Mouse (Mus musculus) heart, adult 11 months (tissue): ENCODE measurements at regions not wholly inside any gene's neighbourhood (a gene's known extent, or its start where the extent isn't known, plus 50 kb on each side); places are given as distances from the start of the nearest gene placed in this dataset.

Experiments used
- DNase-seq: peaks from one replicate; pipeline ENCODE4 v3.0.0; 2022

DNA sequence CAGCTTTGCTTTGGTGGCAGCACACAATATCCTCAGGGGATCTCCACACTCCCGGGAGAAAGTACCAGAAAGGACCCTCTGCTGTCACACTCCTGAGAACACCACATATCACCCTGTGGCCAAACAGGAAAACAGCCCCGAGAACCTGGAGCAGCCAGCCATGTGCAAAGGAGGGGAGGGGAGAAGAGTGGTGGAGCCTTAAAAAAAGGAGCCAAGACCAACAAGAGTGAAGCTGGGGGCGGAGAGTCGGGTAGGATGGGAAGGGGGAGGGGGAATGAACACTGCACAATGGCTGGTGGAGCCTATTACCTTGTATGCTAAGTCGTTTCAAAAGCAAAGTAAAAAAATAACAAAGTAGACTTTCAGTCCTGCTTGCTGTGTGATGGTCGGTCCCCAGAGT lies 408.2 kb downstream of the Cdh26 start:
- DNase-seq = peak; percentile 86

DNA sequence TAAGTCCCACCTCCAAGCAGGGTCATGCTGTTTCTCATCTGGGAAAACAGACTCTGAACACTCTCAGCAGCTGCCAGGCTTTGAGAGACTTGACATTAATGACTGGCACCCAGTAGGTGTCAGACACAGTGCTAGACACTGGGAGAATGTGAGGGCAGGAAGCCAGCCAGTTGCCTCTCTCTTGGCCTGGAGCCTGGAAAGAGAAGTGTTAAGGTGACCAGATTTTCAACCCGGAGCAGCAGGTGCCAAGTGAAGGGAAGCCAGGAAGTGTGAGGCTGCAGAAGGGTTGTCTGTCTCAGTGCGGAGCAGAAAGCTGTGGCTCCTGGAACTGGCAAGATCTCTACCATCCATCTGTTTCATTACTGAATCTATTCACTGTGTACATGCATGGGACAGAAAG lies 410.6 kb downstream of the Cdh26 start:
- DNase-seq = peak; percentile 99

DNA sequence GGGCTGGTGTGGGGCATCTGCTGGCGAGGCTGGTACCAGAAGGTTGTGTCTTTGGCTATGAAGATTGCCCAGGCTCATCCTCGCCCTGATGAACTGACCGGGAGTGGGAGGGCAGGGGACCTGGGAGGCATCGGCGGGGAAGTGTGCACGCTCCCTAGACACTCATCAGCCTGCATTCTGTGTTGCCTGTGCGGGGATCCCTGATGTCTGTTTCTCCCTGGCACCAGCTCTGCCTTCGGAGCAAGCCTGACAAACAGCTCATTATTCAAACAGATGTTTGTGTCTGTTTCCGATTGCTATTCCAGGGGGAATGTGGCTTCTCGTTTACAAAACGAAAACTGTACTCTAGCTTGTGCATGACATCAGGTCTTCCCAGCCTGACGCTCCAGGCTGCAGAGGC lies 412.3 kb downstream of the Cdh26 start:
- peak; percentile 85 for DNase-seq

DNA sequence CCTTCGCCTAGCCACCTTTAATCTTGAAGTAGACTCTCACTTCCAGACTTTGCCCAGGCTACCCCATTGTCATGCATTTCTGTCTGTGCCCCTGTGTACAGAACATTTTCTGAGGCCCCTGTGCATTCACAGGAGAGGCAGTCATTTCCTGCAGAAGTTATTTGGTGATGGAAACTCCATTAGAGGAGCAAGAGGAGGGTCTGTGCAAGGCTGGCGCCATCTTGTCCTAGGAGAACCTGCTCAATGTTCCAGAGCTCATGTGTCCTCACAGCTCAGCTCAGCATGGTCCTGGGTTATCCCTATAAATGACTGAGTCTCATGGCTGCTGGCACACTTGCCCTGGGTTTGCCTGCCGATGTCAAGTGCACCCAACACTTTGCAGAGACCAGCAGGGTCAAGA lies 413.1 kb downstream of the Cdh26 start:
- DNase-seq = peak; percentile 61

DNA sequence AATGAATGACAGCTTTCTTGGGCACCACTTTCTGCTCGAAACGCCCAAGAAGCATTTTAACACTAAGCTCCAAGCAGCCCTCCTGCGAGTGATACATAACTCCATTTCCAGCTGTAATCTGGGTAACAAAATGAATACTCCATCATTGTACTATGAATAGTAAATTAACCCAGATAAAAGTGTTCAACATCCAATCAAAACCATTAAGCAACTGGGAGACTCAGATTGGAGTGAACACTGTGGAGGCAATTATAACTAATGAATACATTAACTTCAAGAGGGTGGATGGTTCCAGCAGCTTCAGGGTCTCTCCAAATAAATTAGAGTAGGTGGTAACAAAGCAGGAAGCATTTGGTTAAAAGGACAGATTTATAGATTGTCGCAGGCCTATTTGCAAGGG lies 414.2 kb downstream of the Cdh26 start:
- no peak for DNase-seq

DNA sequence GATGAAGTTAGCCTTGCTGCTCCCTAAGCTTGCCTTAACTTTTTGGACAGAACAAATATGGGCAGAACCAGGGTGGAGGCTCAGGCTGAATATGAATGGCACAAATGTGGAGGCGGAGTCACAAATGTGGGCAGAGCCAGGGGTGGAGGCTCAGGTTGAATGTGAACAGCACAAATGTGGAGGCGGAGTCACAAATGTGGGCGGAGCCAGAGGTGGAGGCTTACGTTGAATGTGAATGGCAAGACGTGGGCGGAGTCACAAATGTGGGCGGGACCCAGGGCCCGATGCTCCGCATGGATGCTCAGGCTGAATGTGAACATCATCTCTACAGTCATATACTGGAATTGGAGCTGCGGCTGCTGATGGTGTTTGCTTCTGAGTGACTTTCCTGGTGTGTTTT lies 420.0 kb downstream of the Cdh26 start:
- no peak for DNase-seq

DNA sequence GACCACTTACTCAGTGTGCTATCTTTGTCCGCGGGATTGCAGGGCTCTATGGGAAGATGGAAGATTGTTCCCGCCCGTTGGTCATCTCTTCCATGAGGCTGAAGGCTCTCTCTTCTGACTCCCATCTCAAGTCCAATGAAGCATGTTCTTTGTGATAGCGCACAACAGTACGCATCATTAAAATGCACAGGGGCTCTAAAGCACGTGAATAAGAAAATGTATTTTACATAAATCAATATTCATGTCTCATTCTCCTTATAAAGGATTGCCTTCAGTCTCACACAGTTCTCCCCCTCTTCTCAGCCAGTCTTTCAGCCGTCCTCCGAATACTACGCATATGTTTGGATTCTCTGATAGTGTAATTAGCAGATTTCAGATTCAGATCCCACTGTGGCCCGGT lies 420.4 kb downstream of the Cdh26 start:
- no peak for DNase-seq

DNA sequence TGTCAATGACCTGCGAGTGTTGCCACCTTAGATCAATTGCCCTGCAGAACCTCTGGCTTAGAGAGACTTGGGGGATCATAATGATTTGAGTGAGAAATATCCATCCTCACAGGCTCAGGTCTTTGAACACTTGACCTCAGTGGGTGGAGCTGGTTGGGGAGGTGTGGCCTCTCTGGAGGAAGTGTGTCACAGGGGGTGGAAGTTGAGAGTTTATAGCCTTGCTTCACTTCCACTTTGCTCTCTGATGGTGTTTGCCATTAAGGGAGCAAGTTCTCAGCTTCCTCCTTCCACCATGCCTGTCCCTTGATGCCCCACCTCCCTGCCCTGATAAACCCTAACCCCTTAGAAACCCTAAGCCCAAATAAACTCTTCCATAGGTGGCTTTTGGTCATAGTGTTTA lies 423.7 kb downstream of the Cdh26 start:
- no peak for DNase-seq

DNA sequence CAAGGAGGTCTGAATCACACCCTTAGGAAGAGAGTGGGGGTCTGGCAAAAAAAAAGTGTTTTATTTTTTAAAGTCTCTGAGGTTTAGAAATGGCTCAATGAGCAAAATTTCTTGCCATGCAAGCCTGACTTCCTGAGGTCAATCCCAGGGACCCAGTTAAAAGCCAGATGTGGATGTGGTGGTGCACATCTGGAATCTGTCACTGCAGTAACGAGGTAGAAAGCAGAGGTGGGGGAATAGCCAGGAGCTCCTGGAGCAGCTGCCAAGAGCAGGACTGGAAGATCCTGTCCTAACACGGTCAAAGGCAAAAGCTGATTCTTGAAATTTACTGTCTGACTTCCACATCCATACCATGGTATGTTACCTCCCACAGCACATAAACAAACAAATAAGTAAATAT lies 424.4 kb downstream of the Cdh26 start:
- DNase-seq = no peak

DNA sequence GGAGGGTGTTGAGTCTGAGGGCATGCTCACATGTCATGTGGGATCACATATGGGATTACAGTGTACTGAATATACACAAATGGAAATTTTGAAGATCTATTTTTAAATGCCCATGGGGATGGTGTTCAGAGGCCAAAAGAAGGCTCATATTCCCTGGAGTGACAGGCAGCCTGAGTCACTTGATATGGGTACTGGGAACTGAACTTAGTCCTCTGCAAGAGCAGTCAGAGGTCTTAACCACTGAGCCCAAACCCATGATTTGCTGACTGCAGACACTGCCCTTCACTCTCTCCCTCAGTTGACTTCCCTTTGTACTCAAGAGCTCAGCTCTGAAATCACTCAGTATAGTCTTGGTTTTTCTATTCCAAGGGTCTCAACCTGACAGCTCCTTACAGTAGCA lies 432.3 kb downstream of the Cdh26 start:
- DNase-seq = peak; percentile 80

DNA sequence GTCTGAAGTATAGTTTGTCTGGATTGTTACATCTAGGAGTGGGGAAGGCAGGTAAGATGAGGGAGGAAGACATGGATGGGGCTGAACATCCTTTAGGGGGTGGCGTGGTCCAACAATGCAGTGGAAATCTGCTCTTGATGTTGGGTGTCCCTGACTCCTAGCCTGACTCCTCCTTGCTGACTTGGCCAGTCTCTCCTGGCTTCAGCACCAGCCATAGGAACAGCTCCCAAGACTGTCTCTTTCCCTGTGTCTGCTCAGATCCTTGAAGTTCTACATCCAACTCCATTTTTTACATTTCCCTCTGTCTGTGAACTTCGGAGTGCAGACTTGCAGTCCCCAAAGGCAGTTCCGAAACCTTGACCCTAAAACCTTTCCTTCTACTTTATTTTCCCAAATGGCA lies 436.8 kb downstream of the Cdh26 start:
- peak; percentile 68 for DNase-seq

DNA sequence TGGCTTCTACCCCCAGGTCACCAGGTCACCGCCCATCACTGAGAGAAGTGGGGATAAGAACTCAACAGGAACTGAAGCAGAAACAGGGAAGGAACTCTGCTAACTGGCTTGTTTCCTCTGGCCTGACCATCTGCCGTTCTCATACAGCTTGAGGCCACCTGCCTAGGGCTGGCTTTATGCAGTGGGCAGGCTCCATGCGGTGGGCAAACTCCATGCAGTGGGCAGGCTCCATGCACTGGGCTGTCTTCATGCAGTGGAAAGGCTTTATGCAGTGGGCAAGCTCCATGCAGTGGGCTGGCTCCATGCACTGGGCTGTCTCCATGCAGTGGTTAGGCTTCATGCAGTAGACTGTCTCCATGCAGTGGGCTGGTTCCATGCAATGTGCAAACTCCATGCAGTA lies 438.8 kb downstream of the Cdh26 start:
- DNase-seq = peak; percentile 80

DNA sequence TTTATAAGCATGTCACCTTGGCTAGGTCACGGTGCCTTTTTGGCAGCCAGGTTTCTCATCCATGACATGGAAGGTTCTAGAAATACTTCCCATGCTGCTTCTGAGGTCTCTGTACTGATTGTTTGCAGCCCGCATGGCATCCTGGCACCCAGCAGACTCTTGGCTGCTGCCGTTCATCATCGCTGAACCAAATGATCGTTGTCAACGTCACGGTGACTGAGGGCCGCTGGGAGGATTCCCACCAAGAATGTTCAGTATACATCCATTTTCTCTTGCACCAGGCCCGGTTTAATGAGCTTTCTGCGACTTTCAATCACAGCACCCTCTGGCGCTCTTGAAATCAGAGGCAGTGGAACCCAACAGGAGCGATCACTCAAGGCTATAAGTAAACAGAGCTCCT lies 448.1 kb downstream of the Cdh26 start:
- no peak for DNase-seq

DNA sequence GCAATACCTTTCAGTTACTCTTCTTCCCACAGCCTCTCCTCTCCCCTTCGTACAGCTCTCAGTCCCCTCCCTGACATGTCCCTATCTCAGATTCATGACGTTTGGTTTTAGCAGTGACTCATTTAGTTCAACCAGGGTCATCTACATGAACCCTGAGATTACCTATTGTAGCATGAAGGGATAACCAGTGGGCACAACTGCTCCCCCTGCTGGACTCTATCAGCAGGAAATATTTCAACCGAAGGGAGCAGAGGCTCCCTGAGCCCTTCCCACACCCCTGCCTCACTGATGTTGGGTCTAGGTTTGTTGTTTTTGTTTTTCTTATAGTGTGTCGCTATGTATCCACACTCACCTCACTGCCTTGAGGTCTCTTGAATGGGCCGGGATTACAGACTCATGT lies 455.4 kb downstream of the Cdh26 start:
- no peak for DNase-seq

DNA sequence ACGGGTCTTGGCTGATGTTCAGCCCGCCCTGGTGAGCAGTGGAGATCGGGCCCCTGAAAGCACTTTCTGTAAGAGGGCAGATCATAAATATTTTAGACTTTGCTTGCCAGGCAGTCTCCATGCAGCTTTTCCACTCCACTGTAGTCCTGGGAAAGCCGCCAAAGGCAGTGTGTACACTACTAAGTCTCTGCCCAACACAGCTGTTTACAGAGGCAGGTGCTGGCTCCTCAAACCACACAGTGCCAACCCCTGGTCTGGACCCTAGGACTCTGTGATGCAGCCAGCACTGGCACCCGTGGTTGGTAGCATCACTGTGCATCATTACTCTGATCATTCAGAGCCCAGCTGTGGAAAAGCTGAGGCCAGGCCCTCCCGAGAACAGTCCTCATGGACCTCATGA lies 458.4 kb downstream of the Cdh26 start:
- peak; percentile 85 for DNase-seq

DNA sequence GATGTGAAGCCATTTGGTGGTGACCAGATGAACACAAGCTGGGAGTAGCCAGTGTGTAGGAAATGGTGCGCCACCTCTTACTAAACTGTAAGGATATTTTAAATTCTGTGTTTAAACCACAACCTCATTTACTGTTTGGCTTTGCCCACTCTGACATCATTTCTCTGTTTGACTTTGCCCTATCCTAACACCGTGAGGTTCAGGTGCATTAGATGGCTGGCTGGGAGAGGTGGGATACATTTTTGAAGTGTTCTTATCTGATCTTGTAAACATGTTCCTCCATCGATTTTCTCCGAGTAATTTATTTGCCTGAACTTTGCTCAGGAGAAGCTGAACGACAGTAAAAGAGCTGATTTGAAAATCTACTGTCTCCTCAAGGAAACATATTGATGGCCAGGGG lies 472.1 kb downstream of the Cdh26 start:
- DNase-seq = no peak

DNA sequence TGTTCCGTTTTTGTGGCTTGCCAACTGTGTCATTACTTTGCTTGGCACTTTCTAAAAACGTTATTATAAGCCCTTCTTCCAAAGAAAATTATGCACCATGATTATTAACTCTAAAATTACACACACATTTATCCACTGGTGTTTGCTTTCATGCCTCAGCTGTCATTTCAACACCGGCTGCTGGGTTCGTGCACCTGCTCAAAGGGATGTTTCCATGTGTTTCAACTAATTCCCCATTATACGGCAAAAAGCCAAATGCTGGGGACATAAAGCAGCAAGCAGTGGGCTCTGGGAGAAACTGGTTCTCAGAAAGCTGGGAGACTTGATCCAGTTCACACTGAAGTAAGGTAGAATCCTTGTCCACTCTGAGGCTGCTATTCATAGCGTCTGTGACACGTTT lies 479.0 kb downstream of the Cdh26 start:
- no peak for DNase-seq

DNA sequence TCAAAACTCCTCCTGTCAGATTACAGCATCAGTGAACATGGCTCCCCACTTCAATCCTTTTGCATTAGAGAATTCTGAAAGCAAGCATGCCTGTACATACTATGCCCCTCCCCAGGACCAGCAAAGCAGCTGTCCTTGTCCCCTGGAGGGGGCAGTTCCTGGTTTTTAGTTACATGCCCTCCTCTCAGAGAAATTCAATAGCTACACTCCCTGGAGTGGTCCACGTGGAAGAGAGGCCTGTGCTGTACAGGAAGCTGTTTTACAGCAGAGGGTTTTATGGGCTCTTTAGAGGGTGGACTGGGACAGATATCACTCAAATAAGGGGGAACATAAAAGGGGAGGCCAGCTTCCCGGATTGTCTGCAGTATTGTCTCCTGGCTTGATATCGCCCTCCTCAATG lies 481.3 kb downstream of the Cdh26 start:
- no peak for DNase-seq

DNA sequence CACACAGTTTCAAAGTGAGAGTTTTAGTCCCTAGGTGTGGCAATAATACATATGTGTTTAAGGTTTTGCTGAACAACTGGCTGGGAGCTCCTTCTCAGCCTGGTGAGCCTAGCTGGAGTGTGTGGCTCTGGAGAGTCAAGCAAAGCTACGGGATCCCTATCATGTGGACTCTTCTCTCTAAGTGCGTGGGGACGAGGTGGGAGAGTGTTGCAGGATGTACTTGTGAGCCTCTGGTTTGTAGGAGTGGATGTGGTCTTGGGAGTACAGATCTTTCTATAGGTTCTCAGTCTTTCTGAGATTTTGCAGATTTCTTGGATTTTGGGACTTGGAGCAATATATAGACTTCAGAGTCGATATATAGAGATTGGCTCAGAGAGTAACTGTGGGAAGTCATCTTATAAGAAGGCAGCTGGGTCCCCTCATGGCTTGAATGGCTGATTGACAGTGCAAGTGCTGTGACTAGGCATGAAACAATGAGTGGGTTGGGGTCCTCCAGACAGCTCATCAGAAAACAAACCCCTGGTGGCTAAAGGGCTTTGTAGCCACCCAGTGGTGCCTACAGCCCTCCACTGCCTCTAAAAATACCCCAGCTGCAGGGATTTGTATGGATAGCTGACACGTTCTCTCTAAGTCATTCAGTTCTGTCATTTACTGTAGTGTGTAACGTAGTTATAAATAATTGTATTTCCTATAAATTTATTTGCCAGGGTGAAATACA lies 486.1 kb downstream of the Cdh26 start:
- DNase-seq = no peak

DNA sequence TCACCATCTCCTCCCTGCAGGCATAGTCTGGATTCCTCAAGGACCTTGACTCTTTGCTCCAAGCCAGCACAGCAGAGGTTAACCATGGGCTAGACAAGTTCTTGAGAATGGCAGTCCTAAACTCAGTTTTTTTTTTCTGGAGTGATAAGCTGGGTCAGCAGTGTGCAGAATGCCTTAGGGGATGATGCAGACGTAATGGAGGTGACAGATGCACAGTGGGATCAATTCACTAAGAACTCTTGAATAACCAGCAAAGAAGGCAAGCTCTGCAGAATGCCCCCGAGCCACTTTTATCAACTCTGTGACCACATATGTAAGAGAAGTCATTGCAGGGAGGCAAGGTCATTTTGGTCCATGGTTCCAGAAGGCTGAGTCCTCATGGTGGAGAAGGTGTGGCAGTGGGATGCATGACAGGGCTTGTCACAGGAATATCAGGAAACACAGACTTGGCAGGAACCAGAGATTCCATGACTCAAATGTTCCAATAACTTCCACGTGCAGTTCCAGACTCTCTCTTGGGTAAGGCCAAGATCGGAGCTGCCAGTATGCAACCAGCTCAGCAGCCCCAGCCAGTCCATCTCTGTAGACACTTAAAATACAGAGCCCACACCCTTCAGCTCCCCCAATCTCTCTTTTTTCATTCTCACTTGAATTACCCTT lies 494.3 kb downstream of the Cdh26 start:
- peak; percentile 94 for DNase-seq

DNA sequence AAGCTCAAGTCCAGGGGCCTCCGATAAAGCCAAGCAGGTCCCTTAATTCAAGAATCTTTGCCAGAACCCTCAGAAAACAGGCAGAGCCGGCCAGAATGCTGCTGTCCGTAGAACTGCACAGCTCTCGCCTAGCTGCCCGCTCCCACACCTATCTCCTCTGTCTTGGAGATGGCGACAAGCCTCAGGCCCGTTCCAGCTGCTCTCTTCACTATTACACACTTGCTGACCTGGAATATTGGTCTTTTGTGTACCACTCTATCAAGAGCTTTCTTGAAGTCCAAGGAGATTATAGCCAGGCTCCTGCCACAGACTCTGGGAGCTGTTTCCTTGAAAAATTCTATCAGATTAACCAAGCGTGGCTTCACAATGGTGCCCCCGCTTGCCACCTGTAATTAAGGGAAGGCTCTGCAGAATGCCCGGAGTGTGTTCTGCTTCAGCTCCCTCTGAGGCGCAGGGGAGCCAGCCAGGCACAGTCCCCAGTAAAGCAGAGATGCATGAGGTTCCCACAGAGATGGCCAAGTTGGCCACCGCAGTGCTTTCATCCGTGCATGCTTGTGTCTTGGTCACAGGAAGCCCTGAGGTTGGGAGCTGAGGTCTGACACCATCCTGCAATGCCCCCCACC lies 496.8 kb downstream of the Cdh26 start:
- no peak for DNase-seq

DNA sequence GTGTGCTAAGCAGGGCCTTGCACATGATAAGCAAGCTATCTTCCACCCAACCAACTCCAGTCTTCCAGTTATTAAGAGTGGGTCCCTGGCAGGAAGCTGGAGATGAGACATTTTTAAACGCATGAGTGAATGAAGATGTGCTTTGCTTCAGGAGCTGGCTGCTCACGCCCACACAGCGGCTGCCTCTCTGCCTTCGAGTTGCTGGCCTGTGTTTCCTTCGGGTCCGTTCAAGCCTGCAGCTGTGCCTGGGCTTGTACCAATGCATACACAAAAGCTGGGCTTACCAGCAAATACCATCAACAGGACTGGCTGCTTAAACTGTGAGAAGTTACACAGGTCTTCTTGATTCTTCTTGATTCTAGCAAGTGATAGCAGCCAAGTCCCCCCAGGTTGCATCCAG lies 498.7 kb downstream of the Cdh26 start:
- DNase-seq = no peak

DNA sequence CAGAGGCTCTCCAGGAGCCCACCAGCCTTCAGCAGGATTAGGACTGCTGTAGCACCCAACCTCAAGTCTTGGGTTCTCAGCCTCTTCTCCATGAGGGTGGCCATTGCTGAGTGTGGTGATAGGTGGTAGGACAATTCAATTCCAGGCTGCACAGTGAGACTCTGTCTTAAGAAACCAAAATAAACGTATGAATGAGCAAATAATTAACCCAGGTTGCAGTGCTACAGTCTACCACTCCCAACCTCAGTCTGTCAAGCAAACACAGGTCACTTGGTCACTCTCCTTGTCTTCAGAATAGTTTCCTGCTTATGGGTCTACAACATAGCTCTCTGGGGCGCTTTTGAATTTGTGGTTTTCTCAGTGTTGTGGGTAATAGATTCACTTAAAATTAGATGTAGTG lies 499.8 kb downstream of the Cdh26 start:
- no peak for DNase-seq

DNA sequence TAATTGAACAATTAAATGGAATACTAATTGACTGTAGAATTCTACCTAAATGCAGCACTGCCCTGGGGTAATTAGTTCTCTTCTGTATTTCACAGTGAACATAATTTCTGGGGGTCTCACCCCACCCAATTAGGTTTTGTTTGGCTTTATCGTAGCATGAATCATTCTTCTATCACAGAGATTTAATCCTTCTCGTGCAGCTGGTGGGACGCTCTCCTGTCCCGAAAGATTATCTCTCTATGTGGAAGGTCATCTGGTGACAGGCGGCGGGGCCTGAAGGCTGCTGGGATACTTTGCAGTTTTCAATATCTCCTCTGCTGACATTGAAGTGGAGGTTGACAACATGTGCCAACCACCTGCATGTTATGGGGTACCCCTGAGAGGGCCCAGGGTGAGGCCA lies 493.8 kb upstream of the Cdh4 start:
- DNase-seq = no peak

DNA sequence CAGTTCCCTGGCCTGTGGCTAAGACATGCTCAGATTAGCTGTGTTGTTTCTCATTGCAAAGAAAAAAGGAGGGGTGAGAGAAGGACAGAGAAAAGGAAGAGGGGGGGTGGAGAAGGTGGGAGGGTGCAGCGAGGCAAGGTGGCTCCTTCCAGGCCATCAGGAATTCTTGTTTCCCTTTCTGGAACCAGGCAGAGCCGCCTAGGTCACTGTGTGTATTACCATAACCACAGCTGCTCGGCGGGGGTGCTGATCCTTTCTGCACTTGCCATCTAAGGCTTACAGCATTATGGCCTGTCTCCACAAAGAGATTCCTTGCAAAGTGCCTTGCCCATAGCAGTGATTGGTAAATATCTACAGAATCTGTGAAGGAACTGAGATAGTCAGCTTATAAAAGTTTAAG lies 493.1 kb upstream of the Cdh4 start:
- DNase-seq = no peak
